Comparison of ENCODE assay signal across 8 mouse cellular contexts in the genomic region with DNA sequence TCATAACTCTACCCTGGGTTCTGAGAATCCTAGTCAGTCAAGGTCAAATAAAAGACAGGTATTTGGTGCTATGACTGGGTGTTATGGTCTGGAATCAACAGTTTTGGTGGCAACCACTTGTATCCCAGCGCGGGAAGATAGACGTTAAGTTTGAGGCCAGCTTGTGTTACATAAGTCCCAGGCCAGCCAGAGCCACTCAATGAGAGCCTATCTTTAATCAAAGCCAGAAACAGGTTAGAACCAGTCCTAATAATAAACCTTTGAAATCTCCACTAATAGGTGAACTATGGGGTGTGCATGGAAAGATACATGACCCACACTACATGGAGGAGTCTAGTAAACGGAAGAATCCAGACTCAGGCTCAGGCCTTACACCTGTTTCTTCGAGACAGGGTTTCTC. TPM values are rescaled to one million over a fixed set of nuclear protein-coding genes. Genes with fewer than 3 reads are reported as not detected.
DNase-seq lines count a peak whose midpoint lies in the region; ATAC-seq lines count a peak whose summit lies in the region.

No protein-coding gene starts in this region.

- no peaks in the 10 kb centered on the region for H3K27me3 ChIP-seq in kidney, embryonic 15.5 days
- no peaks in the 10 kb centered on the region for H3K27me3 ChIP-seq in embryonic facial prominence, embryonic 13.5 days
- no peaks in the 10 kb centered on the region for H3K27me3 ChIP-seq in midbrain, embryonic 15.5 days (replicated peaks)

- H3K9ac ChIP-seq in kidney, embryonic 15.5 days: no peak overlapping the region
- H3K9ac ChIP-seq in embryonic facial prominence, embryonic 13.5 days: no peak overlapping the region
- H3K9ac ChIP-seq in midbrain, embryonic 15.5 days: no peak overlapping the region

- H3K9me3 ChIP-seq in kidney, embryonic 15.5 days (replicated peaks): no peaks in the 10 kb centered on the region
- no peaks in the 10 kb centered on the region for H3K9me3 ChIP-seq in embryonic facial prominence, embryonic 13.5 days
- H3K9me3 ChIP-seq in midbrain, embryonic 15.5 days: no peaks in the 10 kb centered on the region

- ATAC-seq in kidney, embryonic 15.5 days (replicated peaks; ENCODE audit: low FRiP score): peak; percentile 37
- ATAC-seq in embryonic facial prominence, embryonic 13.5 days (ENCODE audit: insufficient number of reproducible peaks, insufficient read depth, low FRiP score, low TSS enrichment, low read depth): no peak
- ATAC-seq in midbrain, embryonic 15.5 days (replicated peaks): peak; percentile 49

- H3K4me3 ChIP-seq in kidney, embryonic 15.5 days (replicated peaks): peak overlapping the region; percentile 37
- peak overlapping the region; percentile 36 for H3K4me3 ChIP-seq in embryonic facial prominence, embryonic 13.5 days
- peak overlapping the region; percentile 40 for H3K4me3 ChIP-seq in midbrain, embryonic 15.5 days

- peak overlapping the region; percentile 66 for H3K27ac ChIP-seq in kidney, embryonic 15.5 days
- H3K27ac ChIP-seq in embryonic facial prominence, embryonic 13.5 days: no peak overlapping the region
- no peak overlapping the region for H3K27ac ChIP-seq in midbrain, embryonic 15.5 days

- H3K4me2 ChIP-seq in kidney, embryonic 15.5 days: peak overlapping the region; percentile 64
- H3K4me2 ChIP-seq in embryonic facial prominence, embryonic 13.5 days: peak overlapping the region; percentile 64
- peak overlapping the region; percentile 76 for H3K4me2 ChIP-seq in midbrain, embryonic 15.5 days

- WGBS in kidney, embryonic 15.5 days: 59% methylated on average over 5 of the region's 5 CpGs
- WGBS in embryonic facial prominence, embryonic 13.5 days: 54% methylated on average over 5 of the region's 5 CpGs
- WGBS in midbrain, embryonic 15.5 days: 61% methylated on average over 5 of the region's 5 CpGs

- peaks cover 11% of the 10 kb centered on the region for H3K4me1 ChIP-seq in kidney, embryonic 15.5 days
- peaks cover 9% of the 10 kb centered on the region; the same call in 1 of the 2 replicates for H3K4me1 ChIP-seq in embryonic facial prominence, embryonic 13.5 days
- H3K4me1 ChIP-seq in midbrain, embryonic 15.5 days: peaks cover 16% of the 10 kb centered on the region; the same call in 1 of the 2 replicates

- peaks cover 27% of the 10 kb centered on the region for H3K36me3 ChIP-seq in kidney, embryonic 15.5 days
- H3K36me3 ChIP-seq in embryonic facial prominence, embryonic 13.5 days: peaks cover 23% of the 10 kb centered on the region
- no peaks in the 10 kb centered on the region; the same call in 1 of the 2 replicates for H3K36me3 ChIP-seq in midbrain, embryonic 15.5 days (replicated peaks)

- DNase-seq in kidney, postnatal 14 days: no peak
- DNase-seq in induced T-regulatory cell, adult 2 months (ENCODE audit: low read depth): peak; percentile 25
- no peak for DNase-seq in natural killer cell, adult 2 months (ENCODE audit: low spot score in 2 of 2)
- no peak for DNase-seq in c-Kit-positive CD71-positive TER-119-positive erythroid progenitor cells, embryonic 14.5 days (ENCODE audit: low spot score)
- no peak for DNase-seq in left cerebral cortex, adult 8-10 months (ENCODE audit: low spot score in 2 of 2)

RNA-seq across cellular contexts. Expression of a gene that starts 0.5 kb away (rescaled TPM):
- polyA plus RNA-seq in kidney, embryonic 15.5 days (2015; fragmentation: Nextera tagmentation; extraction: Ambion mirVana): 1.8 TPM in 2 replicates
- 0.62 and 0.81 TPM in 2 replicates for polyA plus RNA-seq in embryonic facial prominence, embryonic 13.5 days (2015; fragmentation: Nextera tagmentation; extraction: Ambion mirVana)
- 2.7 and 2.8 TPM in 2 replicates for polyA plus RNA-seq in midbrain, embryonic 15.5 days (2015; fragmentation: Nextera tagmentation; extraction: Ambion mirVana)
- total RNA-seq in left cerebral cortex, adult 8-10 months (2022): 1 to 10 TPM; 4.3 to 5.4 (median 4.7) TPM

RNA-seq across cellular contexts. Expression of a gene that starts 14.4 kb away (rescaled TPM):
- 21.3 and 21.7 TPM in 2 replicates for polyA plus RNA-seq in kidney, embryonic 15.5 days (2015; fragmentation: Nextera tagmentation; extraction: Ambion mirVana)
- 26.0 and 27.9 TPM in 2 replicates for polyA plus RNA-seq in embryonic facial prominence, embryonic 13.5 days (2015; fragmentation: Nextera tagmentation; extraction: Ambion mirVana)
- polyA plus RNA-seq in midbrain, embryonic 15.5 days (2015; fragmentation: Nextera tagmentation; extraction: Ambion mirVana): 9.4 and 11.7 TPM in 2 replicates
- 1 to 10 TPM; 7.8 to 9.4 (median 8.1) TPM for total RNA-seq in left cerebral cortex, adult 8-10 months (2022)

RNA-seq across cellular contexts. Expression of a gene that starts 14.5 kb away (rescaled TPM):
- 32.0 and 36.9 TPM in 2 replicates for polyA plus RNA-seq in kidney, embryonic 15.5 days (2015; fragmentation: Nextera tagmentation; extraction: Ambion mirVana)
- polyA plus RNA-seq in embryonic facial prominence, embryonic 13.5 days (2015; fragmentation: Nextera tagmentation; extraction: Ambion mirVana): 26.2 and 29.0 TPM in 2 replicates
- 33.1 and 34.4 TPM in 2 replicates for polyA plus RNA-seq in midbrain, embryonic 15.5 days (2015; fragmentation: Nextera tagmentation; extraction: Ambion mirVana)
- 10 to 100 TPM; 27.1 to 30.5 (median 27.7) TPM for total RNA-seq in left cerebral cortex, adult 8-10 months (2022)

RNA-seq across cellular contexts. Expression of a gene that starts 30.2 kb away (rescaled TPM):
- 2,232 and 2,490 TPM in 2 replicates for polyA plus RNA-seq in kidney, embryonic 15.5 days (2015; fragmentation: Nextera tagmentation; extraction: Ambion mirVana)
- 2,295 and 2,526 TPM in 2 replicates for polyA plus RNA-seq in embryonic facial prominence, embryonic 13.5 days (2015; fragmentation: Nextera tagmentation; extraction: Ambion mirVana)
- 881 and 890 TPM in 2 replicates for polyA plus RNA-seq in midbrain, embryonic 15.5 days (2015; fragmentation: Nextera tagmentation; extraction: Ambion mirVana)
- 100 to 1,000 TPM; 503 to 593 (median 546) TPM for total RNA-seq in left cerebral cortex, adult 8-10 months (2022)
